Mouse (Mus musculus): ENCODE results near the gene Phlpp1. TPM values are rescaled to one million over a fixed set of nuclear protein-coding genes. Genes with fewer than 3 reads are reported as not detected.

The Phlpp1 gene
- polyA plus RNA-seq, 1 experiment from 2014 or later = 7.1 TPM

- no peaks in the 10 kb centered on the region for H3K9me3 ChIP-seq (replicated peaks; ENCODE audit: control insufficient read depth, low read length, poor library complexity, severe bottlenecking)
- H3K4me1 ChIP-seq (ENCODE audit: control insufficient read depth, insufficient read depth, low read length) = peaks cover 9% of the 10 kb centered on the region
- no peaks in the 10 kb centered on the region for H3K27me3 ChIP-seq (ENCODE audit: control insufficient read depth, insufficient read depth, low read depth, low read length)
- WGBS = 64% methylated on average over 3 of the region's 3 CpGs
- H3K4me2 ChIP-seq (ENCODE audit: low read length) = no peak overlapping the region
- H3K4me3 ChIP-seq (ENCODE audit: low read depth, low read length) = no peak overlapping the region
- no peaks in the 10 kb centered on the region for H3K36me3 ChIP-seq (ENCODE audit: control insufficient read depth, insufficient read depth, low read length)
- no peak for ATAC-seq
- no peak overlapping the region for H3K27ac ChIP-seq (ENCODE audit: low read length)
- H3K9ac ChIP-seq (ENCODE audit: low read depth, low read length) = no peak overlapping the region
Measured at GRCm38 (mm10) chr1:106194263-106194662, 22.7 kb downstream of the Phlpp1 start.

GRCm38 (mm10) chr1:106197991-106198390 is 26.4 kb downstream of the Phlpp1 start:
- Histone ChIP-seq H3K27ac (ENCODE audit: low read length) (no peak overlapping the region), H3K4me1 (ENCODE audit: control insufficient read depth, insufficient read depth, low read length) (peaks cover 20% of the 10 kb centered on the region)
- WGBS = 58% methylated on average over 5 of the region's 5 CpGs

GRCm38 (mm10) chr1:106199109-106199508 is 27.6 kb downstream of the Phlpp1 start:
- no peak overlapping the region for H3K9ac ChIP-seq (ENCODE audit: low read depth, low read length)
- H3K4me1 ChIP-seq (ENCODE audit: control insufficient read depth, insufficient read depth, low read length) = peaks cover 21% of the 10 kb centered on the region
- no peak overlapping the region for H3K4me3 ChIP-seq (ENCODE audit: low read depth, low read length)
- no peak for ATAC-seq
- no peak overlapping the region for H3K4me2 ChIP-seq (ENCODE audit: low read length)
- no peaks in the 10 kb centered on the region for H3K9me3 ChIP-seq (replicated peaks; ENCODE audit: control insufficient read depth, low read length, poor library complexity, severe bottlenecking)
- WGBS = 52% methylated on average over 4 of the region's 4 CpGs
- no peaks in the 10 kb centered on the region for H3K27me3 ChIP-seq (ENCODE audit: control insufficient read depth, insufficient read depth, low read depth, low read length)
- no peak overlapping the region for H3K27ac ChIP-seq (ENCODE audit: low read length)
- H3K36me3 ChIP-seq (ENCODE audit: control insufficient read depth, insufficient read depth, low read length) = no peaks in the 10 kb centered on the region

More at GRCm38 (mm10) chr1:106197991-106198390, 26.4 kb downstream of the Phlpp1 start:
- Histone ChIP-seq H3K27me3 (ENCODE audit: control insufficient read depth, insufficient read depth, low read depth, low read length) (no peaks in the 10 kb centered on the region), H3K9ac (ENCODE audit: low read depth, low read length) (no peak overlapping the region), H3K9me3 (replicated peaks; ENCODE audit: control insufficient read depth, low read length, poor library complexity, severe bottlenecking) (no peaks in the 10 kb centered on the region), H3K36me3 (ENCODE audit: control insufficient read depth, insufficient read depth, low read length) (no peaks in the 10 kb centered on the region), H3K4me2 (ENCODE audit: low read length) (no peak overlapping the region), H3K4me3 (ENCODE audit: low read depth, low read length) (no peak overlapping the region)
- ATAC-seq = no peak

- Histone ChIP-seq H3K27me3 (ENCODE audit: control insufficient read depth, insufficient read depth, low read depth, low read length) (no peaks in the 10 kb centered on the region), H3K4me3 (ENCODE audit: low read depth, low read length) (no peak overlapping the region), H3K4me1 (ENCODE audit: control insufficient read depth, insufficient read depth, low read length) (peaks cover 26% of the 10 kb centered on the region), H3K27ac (ENCODE audit: low read length) (peak overlapping the region; percentile 77), H3K4me2 (ENCODE audit: low read length) (peak overlapping the region; percentile 26; the same call in 1 of the 2 replicates), H3K36me3 (ENCODE audit: control insufficient read depth, insufficient read depth, low read length) (no peaks in the 10 kb centered on the region), H3K9me3 (replicated peaks; ENCODE audit: control insufficient read depth, low read length, poor library complexity, severe bottlenecking) (no peaks in the 10 kb centered on the region), H3K9ac (ENCODE audit: low read depth, low read length) (no peak overlapping the region)
- WGBS = 2% methylated on average over 2 of the region's 2 CpGs
- peak; percentile 80 for ATAC-seq
Measured at GRCm38 (mm10) chr1:106199686-106200085, 28.1 kb downstream of the Phlpp1 start.

GRCm38 (mm10) chr1:106201025-106201424 is 29.5 kb downstream of the Phlpp1 start:
- Histone ChIP-seq H3K36me3 (ENCODE audit: control insufficient read depth, insufficient read depth, low read length) (no peaks in the 10 kb centered on the region), H3K4me2 (ENCODE audit: low read length) (no peak overlapping the region), H3K27me3 (ENCODE audit: control insufficient read depth, insufficient read depth, low read depth, low read length) (no peaks in the 10 kb centered on the region), H3K27ac (ENCODE audit: low read length) (0 out of 2 replicates have a peak overlapping the region, but pooled peaks have one; percentile 28), H3K9ac (ENCODE audit: low read depth, low read length) (no peak overlapping the region), H3K9me3 (replicated peaks; ENCODE audit: control insufficient read depth, low read length, poor library complexity, severe bottlenecking) (no peaks in the 10 kb centered on the region), H3K4me1 (ENCODE audit: control insufficient read depth, insufficient read depth, low read length) (peaks cover 26% of the 10 kb centered on the region), H3K4me3 (ENCODE audit: low read depth, low read length) (no peak overlapping the region)
- 77% methylated on average over 1 of the region's 1 CpGs for WGBS
- no peak for ATAC-seq

GRCm38 (mm10) chr1:106201929-106202328 is 30.4 kb downstream of the Phlpp1 start:
- no peak for ATAC-seq
- Histone ChIP-seq H3K27me3 (ENCODE audit: control insufficient read depth, insufficient read depth, low read depth, low read length) (no peaks in the 10 kb centered on the region), H3K9me3 (replicated peaks; ENCODE audit: control insufficient read depth, low read length, poor library complexity, severe bottlenecking) (no peaks in the 10 kb centered on the region), H3K4me1 (ENCODE audit: control insufficient read depth, insufficient read depth, low read length) (peaks cover 26% of the 10 kb centered on the region), H3K4me3 (ENCODE audit: low read depth, low read length) (no peak overlapping the region), H3K27ac (ENCODE audit: low read length) (no peak overlapping the region), H3K9ac (ENCODE audit: low read depth, low read length) (no peak overlapping the region), H3K36me3 (ENCODE audit: control insufficient read depth, insufficient read depth, low read length) (no peaks in the 10 kb centered on the region), H3K4me2 (ENCODE audit: low read length) (no peak overlapping the region)
- 48% methylated on average over 4 of the region's 4 CpGs for WGBS

GRCm38 (mm10) chr1:106203942-106204341 is 32.4 kb downstream of the Phlpp1 start:
- Histone ChIP-seq H3K9ac (ENCODE audit: low read depth, low read length) (no peak overlapping the region), H3K9me3 (replicated peaks; ENCODE audit: control insufficient read depth, low read length, poor library complexity, severe bottlenecking) (no peaks in the 10 kb centered on the region), H3K4me1 (ENCODE audit: control insufficient read depth, insufficient read depth, low read length) (peaks cover 20% of the 10 kb centered on the region), H3K27me3 (ENCODE audit: control insufficient read depth, insufficient read depth, low read depth, low read length) (no peaks in the 10 kb centered on the region), H3K36me3 (ENCODE audit: control insufficient read depth, insufficient read depth, low read length) (no peaks in the 10 kb centered on the region), H3K27ac (ENCODE audit: low read length) (no peak overlapping the region), H3K4me2 (ENCODE audit: low read length) (no peak overlapping the region), H3K4me3 (ENCODE audit: low read depth, low read length) (no peak overlapping the region)
- 69% methylated on average over 3 of the region's 3 CpGs for WGBS
- no peak for ATAC-seq

GRCm38 (mm10) chr1:106204350-106204749 is 32.8 kb downstream of the Phlpp1 start:
- Histone ChIP-seq H3K27me3 (ENCODE audit: control insufficient read depth, insufficient read depth, low read depth, low read length) (no peaks in the 10 kb centered on the region), H3K4me1 (ENCODE audit: control insufficient read depth, insufficient read depth, low read length) (peaks cover 20% of the 10 kb centered on the region), H3K9ac (ENCODE audit: low read depth, low read length) (no peak overlapping the region), H3K4me3 (ENCODE audit: low read depth, low read length) (no peak overlapping the region), H3K36me3 (ENCODE audit: control insufficient read depth, insufficient read depth, low read length) (no peaks in the 10 kb centered on the region), H3K9me3 (replicated peaks; ENCODE audit: control insufficient read depth, low read length, poor library complexity, severe bottlenecking) (no peaks in the 10 kb centered on the region), H3K27ac (ENCODE audit: low read length) (no peak overlapping the region), H3K4me2 (ENCODE audit: low read length) (no peak overlapping the region)
- ATAC-seq = no peak
- whole genome bisulfite sequencing = 47% methylated on average over 3 of the region's 3 CpGs

- no peak overlapping the region for H3K4me2 ChIP-seq (ENCODE audit: low read length)
- H3K27me3 ChIP-seq (ENCODE audit: control insufficient read depth, insufficient read depth, low read depth, low read length) = no peaks in the 10 kb centered on the region
- H3K27ac ChIP-seq (ENCODE audit: low read length) = no peak overlapping the region
- H3K9me3 ChIP-seq (replicated peaks; ENCODE audit: control insufficient read depth, low read length, poor library complexity, severe bottlenecking) = no peaks in the 10 kb centered on the region
- no peak overlapping the region for H3K4me3 ChIP-seq (ENCODE audit: low read depth, low read length)
- no peaks in the 10 kb centered on the region for H3K36me3 ChIP-seq (ENCODE audit: control insufficient read depth, insufficient read depth, low read length)
- peaks cover 9% of the 10 kb centered on the region for H3K4me1 ChIP-seq (ENCODE audit: control insufficient read depth, insufficient read depth, low read length)
- ATAC-seq = no peak
- 85% methylated on average over 5 of the region's 5 CpGs for WGBS
- no peak overlapping the region for H3K9ac ChIP-seq (ENCODE audit: low read depth, low read length)
Measured at GRCm38 (mm10) chr1:106208581-106208980, 37.0 kb downstream of the Phlpp1 start.

Measured in midbrain, embryonic 16.5 days (tissue).